Mouse (Mus musculus): ENCODE measurements around the gene Tcf12. TPM values are rescaled to one million over a fixed set of nuclear protein-coding genes. Genes with fewer than 3 reads are reported as not detected.

The Tcf12 gene
- total RNA-seq (2021) = 10 to 100 TPM; 29.6 to 32.0 TPM
- long read RNA-seq, experiment 1, partial matches to known transcripts = 2 of 5 reads
- long read RNA-seq, experiment 1, other reads (novel, unspliced or antisense) = 3 of 5 reads
- long read RNA-seq, experiment 2, full-length matches to known transcripts = 1 of 1 reads
- long read RNA-seq, experiment 2, partial matches to known transcripts = 0 of 1 reads
- long read RNA-seq, experiment 2, other reads (novel, unspliced or antisense) = 0 of 1 reads

DNA sequence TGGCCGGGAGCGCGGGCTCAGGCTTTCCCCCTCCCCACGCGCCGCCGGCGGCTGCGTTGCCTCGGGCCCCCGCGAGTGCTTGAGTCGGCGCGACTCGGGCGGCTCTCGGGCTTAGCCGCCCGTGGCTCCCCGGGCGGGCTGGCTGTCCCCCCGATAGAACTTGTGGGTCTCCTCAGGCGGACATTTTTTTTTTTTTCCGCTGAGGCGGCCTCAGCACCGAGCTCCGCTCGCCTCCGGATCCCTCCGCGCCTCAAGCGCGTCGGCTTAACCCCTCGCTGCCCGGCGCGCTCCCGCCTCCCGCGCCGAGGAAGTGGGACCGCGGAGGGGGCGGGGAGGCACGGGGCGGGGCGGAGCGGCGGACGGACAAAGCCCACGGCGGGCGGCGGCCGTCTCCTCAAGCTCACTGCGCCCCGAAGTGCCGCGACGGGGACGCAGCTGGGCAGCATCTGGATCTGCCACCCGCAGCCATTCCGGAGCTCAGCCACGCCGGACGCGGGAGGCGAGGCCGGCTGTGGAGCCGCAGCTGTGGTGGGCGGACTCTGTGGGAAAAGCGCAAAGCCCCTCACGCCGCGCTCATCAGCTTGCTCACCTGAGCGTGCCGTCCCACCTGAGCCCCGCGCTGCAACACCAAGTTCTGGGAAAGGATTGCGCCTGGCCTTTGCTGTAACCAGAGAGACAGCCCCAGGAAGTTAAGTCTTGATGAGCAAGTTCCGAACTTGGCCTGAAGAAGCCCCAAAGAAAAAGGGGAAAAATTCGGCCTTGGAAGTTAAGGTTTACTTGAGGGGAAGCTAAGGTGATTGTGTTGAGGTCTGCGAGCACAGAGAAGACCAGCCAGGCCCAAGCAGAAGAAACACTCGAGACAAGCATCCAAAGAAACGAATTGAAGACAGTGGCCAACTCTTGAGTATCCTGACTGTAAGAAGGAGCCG is at the start of gene Tcf12:
Gene Tcf12, minus strand, starts transcription at position 250 of the 929 bp plus-strand sequence.
- peak; percentile 87 to 90 for DNase-seq

DNA sequence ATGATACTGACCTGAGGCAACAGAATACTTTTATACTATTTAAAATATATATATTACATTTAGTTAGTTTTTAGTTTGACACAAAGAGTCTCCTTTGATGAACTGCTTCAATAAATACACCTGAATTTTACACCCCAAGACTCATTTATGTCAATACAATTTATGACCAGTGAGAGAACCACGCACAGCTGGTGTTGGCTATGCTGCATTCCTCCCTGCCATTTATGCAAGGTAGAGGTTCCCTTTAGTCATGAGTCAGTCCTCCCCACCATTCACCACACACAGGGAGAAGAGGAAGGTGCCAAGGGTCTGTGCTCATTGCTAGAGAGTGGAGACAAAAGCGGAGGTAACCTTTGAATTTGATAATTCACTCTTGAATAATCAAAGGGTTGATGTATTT is 46.7 kb upstream of the Tcf12 start:
- no peak for DNase-seq

DNA sequence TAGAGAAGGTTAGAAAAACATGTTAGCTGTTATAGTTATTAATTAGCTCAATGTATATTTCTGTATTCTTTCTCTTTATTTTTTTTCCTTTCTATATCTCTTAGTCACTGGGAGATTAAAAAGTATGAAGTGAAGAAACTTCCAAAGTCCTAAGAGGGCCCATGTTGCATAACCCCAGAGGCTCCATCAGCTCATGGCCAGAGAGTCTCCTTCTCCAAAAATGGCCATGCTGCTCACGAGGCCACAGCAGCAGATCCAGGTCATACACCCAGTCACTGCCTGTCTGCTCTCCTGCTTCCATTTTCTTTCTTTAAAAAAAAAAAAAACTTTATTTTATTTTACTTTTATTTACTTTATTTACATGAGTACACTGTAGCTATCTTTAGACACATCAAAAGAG is 45.4 kb upstream of the Tcf12 start:
- DNase-seq = peak in 1 of 2 experiments; percentile 17

DNA sequence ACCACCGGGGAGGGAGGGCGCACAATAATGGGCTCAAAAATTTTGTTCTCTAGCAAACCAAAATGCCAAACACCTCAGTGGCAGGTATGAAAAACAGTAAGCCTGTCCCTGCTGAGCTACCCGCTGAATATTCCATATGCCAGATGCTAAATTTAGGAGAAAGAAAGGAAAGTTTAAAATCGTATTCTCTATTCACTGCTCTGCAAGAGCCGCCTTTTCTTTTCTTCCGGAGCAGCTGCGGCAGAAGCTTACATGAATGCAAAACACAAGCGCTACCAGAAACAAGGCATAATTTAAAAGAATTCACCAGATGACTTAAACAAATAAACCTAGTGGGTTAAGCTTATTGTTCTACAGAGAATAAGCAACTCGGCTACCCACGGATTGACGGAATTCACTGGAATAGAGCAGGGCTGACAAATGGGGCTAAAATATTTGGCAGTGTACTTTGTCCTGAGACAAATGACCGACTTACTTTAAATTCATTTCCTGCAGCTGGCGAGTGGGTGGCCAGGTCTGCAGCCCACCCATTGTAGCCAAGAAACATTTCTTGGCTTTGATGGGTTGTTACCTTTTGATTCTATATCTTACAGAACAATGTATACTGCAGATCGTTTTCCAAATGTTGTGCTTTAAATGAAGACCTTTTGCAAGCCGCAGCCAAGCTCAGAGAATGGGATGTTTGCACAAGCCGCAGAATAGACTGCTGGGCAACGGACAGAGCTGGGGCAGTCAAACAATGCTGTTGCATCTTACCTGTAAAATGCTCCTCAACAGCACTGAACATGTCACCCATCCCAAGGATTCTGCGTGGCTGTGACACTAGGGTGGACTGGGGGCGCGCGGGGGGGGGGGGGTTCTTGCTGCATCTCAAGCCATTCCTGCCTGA is 43.8 kb upstream of the Tcf12 start:
- no peak for DNase-seq

DNA sequence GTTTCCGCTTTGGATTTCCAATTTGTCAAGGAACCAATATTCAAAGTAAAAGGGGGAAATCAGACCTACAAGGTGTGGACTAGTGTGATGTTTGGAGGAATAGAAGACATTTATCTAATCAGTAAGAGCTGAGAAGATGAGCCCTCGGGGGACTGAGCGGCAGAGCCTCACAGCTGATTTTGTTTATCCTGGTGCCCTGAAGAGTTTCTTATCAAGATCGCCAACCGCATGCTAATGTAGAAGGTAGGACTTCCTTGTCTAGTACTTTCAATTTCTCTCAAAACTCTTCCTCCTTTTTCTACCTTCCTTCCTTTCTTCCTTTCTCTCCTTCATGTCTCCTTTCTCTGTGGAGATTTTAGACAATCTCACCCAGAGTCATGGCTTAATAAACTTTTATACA is 32.5 kb upstream of the Tcf12 start:
- DNase-seq = no peak

DNA sequence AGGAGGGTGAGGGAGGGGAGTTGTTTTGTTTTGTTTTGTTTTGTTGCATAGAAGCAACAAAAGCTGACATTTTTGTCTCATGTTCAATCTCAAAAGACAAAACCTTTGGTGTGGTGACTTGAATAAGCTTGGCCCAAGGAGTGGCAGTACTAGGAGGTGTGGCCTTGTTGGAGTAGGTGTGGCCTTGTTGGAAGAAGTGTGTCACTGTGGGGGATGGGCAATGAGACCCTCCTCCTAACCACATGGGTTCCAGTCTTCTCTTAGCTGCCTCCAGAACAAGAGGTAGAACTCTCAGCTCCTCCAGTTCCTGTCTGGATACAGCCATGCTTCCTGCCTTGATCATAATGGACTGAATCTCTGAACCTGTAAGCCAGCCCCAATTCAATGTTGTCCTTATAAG is 26.2 kb upstream of the Tcf12 start:
- DNase-seq = no peak

DNA sequence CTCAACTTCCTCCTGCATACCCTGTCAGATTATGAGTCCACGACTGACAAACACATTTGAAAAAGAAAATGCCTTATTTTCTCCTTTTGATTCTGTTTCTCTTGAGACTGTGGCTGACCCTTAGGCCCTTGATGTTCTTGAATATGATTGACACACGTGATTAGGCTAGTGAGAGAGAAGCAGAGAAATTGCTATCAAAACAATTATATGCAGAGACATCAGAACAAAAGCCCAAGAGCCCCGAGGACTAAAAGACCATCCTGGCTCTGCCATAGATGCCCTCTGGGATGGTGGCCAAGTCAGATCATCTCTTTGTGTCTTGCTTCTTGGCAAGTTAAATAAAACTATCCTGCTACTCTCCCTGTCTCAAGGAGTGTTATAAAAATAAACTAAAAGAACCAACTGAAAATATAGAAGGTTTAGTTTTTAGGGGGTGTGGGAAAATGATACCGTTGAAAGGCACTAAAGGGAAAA is 22.1 kb upstream of the Tcf12 start:
- DNase-seq = no peak

DNA sequence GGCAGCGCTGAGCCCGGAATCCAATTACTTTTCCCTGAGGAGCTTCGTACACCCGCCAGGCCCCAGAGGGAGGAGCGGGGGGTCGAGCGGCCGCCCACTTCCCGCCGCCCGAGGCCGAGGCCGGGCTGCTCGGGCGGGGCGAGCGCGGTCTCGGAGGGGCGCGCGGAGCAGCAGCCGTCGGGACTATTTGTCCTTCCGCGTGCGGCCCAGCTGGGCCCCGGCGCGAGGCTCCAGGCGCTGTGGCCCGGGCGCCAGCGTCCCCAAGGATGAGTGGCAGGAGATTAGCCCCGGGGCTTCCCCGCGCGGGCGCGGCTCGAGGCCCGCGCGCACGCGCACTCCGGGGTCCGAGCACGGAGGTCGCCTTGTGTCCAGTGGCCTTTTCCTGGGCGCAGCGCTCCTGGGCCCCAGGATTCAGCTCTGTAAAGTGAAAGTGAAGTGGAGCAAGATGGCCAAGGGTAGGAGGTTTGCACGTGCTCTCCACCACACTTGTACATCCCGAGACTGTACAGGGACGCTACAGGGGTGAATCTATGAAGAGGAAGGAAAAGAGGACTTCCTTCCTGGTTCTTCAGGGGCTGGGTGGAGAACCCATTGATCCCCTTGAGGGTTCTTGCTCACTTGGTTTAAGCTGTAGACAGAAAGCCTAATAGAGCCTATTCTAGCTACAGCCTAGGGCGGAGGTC is 21.6 kb upstream of the Tcf12 start:
- DNase-seq = peak; percentile 89 to 95

DNA sequence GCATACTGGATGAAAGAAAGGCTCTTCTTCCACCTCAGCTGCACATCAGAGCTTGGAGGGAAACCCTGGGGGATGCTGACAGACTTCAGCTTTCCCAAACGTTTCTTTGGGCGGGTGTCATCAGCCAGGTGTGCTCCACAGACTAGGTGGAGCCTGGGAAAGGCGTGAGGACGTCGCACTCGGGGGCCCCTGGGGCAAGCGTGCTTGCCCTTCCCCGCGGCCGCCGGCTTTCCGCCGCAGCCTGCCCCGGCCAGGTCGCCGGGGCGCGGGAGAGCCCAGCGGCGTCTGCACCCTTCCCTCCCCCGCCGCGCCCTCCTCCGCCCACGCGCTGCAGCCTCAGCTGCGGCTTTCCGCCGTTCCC is 21.0 kb upstream of the Tcf12 start:
- DNase-seq = no peak

DNA sequence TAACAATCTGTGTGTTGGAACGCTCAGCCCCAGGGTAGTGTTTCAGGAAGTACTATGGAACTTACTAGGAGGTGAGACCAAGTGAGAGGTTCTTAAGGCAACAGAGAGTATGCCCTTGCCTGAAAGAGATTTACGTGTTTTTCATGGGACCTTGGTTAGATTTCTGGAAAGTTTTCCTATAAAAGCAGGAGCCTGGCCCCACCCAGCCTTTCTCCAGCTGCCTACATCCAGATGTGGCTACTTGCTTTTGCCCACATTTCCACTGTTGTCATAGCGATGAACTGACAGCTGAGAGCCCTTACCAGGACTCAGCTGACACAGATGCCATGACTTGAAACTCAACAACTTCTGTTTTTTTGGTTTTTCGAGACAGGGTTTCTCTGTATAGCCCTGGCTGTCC is 18.2 kb upstream of the Tcf12 start:
- DNase-seq = no peak

DNA sequence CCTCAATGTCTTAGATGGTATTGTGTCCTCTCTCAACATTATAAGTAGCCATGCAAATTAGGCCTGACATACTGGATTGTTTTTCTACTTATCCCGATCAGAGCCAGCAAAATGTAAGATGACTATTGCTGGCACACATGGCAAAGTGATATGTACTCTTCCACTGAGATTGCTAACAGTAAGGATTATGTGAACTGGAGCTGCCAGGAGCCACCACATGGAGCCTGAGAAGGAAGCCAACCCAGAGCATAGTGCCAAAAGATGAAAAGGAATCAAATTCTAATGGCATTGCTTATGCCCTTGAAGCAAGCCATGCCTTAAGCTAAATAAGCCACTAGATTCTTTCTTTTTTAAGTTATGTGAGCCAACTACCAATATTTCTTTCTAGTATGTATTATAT is 13.8 kb upstream of the Tcf12 start:
- no peak for DNase-seq

DNA sequence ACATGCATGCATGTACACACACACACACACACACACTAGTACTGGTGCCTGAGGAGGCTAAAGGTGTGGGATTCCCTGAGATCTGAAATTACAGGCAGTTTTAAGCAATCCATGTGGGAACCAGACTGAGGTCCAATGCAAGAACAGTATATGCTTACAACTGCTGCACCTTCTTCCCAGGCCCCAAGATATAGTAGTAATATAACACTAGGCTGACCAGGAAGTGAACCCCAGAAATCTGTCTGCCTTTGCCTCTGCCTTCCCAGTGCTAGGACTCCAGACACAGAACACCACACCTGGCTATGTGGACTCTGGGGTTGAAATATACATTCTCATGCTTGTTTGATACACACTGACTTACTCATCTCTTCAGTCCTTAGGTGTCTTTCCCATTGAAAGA is 6.8 kb upstream of the Tcf12 start:
- DNase-seq = no peak

DNA sequence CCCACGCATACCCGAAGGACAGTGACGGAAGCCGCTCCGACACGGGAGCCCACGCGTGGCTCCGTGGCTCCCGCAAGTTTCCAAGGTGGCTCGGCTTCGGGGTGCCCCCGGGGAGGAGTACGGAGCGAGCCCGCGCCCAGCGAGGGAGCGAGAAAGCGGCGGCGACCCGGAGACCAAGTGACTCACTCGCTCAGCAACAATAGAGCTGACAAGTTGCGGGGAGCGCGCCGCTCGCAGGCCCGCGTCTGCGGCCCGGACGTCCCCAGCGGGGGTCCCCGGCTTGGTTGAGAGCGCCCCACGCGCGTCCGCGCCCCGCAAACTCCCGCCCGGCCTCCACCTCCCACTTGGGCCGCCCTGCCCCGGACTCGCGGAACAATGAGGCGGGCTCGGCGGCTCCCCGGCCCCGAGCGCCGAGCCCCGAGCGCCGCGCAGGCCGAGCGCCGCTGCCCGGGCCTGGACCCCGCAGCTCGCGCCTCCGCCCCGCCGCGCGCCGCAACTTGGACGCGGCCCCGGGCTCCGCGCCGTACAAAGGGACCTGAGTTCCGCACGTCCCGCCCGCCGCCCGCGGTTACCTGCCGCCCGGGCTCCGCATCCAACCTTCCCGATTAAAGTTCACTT is 558 bp downstream of the Tcf12 start:
- peak; percentile 62 to 74 for DNase-seq

DNA sequence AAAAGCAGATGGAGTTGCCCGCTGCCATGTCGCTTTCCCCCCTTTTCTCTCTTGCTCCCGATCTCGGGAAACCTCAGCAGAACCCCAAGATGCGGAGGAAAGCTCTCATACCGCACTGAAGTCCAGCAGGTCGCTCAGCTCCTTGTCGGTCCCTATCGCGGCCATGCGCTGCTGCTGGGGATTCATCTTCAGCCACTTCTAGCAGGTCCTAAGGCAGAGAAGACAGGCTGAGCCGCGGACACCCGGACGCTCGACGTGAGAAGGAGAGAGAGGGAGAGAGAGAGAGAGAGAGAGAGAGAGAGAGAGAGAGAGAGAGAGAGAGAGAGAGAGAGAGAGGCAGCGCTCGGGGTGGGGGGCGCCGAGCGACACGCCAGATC is 1.1 kb downstream of the Tcf12 start:
- DNase-seq = peak; percentile 34 to 65

DNA sequence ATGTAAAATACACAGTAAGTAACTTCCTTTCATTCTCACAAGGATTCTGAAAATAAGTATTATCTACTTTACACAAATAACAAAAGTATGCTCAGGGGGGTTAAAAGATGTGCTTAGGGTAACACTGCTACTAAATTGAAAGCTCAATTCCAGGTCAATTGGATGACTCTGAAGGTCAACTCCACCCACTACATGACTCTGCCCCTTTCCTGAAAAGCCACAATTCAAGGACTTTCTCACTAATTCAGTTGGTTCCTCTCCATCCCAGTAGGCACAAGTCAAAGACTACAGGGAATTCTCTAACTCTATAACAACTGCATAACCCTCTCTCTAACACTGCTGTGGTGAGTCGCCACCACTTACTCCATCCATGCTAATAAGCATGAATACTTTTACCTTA is 8.2 kb downstream of the Tcf12 start:
- no peak for DNase-seq

DNA sequence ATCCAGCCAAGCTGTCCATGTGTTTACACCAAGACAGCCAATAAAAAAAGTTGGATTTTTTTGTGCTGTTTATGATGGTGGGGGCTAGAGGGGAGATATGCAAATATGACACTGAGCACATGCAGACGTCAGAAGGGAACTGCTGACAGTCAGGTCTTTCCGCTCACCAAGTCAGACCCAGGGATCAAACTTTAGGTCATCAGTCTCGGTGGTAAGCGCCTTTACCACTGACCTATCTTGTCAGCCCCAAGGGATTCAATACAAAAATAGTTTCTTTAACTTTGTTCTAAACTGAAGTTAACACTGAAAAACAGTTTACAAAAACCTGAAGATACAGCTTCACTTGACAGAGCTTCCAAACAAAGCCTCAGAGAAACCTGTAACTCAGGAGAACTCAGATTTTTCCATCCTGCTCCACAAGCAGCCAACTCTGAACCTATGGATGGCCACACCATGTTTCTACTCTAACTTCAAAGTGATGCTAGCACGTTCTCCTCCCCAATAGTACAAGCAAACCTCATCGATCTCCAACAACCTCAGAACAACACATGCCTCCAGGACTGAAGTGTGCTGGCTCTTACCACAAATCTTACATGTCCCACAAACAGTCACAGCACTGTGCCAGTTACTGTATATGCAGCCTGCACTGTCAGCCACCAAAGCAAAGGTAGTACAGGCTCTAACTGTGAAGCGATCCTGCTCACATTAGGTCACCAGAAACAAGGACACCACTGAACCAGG is 11.6 kb downstream of the Tcf12 start:
- DNase-seq = no peak

DNA sequence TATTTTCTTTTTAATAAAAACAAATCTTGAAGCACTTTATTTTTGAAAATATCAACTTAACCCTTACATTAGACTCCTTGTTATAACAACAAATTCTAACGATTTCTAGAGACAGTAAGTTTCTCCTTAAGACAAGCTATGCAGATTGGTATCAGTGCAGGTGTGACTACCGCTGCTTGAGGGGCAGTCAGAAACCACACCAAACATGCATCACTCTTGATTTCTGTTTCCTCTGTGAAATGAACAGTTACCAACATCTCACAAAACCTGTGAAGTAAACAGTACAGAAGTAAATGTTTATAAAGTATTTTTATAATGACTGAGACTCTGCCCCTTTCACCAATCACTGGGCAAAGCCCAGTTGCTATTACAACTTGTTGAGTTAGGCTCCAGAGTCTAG is 13.6 kb downstream of the Tcf12 start:
- DNase-seq = no peak

DNA sequence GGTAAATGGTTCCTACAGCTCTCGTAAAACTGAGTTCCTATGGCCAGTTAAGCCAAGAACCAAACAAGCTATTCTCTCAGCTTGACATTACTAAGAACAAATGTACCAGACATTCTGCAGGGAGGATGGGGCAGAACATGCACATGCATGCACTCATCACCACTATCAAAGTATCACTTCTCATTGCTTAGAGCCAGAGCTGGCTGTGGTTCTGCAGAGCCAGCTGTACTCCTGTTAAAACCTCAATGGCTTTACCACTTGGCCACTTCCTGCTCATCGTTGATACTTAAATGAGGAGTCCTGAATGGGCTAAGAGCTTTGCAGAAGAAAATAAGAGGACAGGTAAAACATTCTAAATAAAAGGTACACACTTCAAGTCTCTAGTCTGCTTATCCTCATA is 14.6 kb downstream of the Tcf12 start:
- no peak for DNase-seq

DNA sequence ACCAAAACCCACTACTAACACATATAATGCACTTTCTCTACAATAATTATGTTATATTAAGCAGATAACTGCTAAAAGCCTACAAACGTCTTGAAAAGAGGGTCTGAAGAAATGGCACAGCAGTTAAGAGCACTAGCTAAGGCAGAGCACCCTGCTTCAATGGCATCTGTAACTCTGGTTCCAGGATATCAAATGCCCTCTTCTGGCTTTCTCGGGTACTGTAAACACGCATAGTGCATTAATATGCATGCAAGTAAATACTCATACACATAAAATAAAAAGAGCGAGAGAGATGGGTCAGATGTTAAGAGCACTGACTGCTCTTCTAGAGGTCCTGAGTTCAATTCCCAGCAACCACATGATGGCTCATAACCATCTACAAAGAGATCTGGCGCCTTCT is 17.0 kb downstream of the Tcf12 start:
- no peak for DNase-seq

DNA sequence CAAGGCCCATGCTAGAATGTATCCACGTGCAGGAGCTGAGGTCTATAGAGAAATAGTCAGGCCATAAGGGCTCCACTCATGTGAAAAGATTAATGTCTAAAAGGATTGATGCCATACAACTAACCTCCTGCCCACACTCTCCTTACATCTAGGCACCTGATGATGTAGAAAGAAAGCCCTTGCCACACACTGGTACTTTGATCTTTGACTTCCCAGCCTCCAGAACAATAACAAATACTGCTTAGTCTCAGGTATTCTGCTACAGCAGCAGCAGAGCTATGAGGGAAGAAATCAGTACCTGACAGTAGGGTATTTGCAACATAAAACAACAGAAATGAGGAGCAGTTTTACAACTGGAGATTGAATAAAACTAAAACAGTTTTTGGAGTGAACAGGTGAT is 19.5 kb downstream of the Tcf12 start:
- DNase-seq = no peak

Measured in heart, adult 18-20 months (tissue).